24 mouse cellular contexts compared by ENCODE assay signal in genomic region chr2:178313539-178313938, GRCm38 (mm10).
"Had no signal": no experiment of that assay in that cellular context is flagged by ENCODE, and none has a peak within 500 bp of the region (broad histone marks: within the 10 kb centered on the region; RNA-seq: fewer than 3 reads in every experiment).

No protein-coding gene starts in this region.

- H3K9ac ChIP-seq: embryonic facial prominence, embryonic 12.5 days; embryonic facial prominence, embryonic 13.5 days; embryonic facial prominence, embryonic 15.5 days; forebrain, embryonic 12.5 days; forebrain, embryonic 13.5 days; forebrain, embryonic 15.5 days; forebrain, postnatal 0 days had no signal

- H3K27me3 ChIP-seq: embryonic facial prominence, embryonic 12.5 days; embryonic facial prominence, embryonic 13.5 days; forebrain, embryonic 12.5 days; forebrain, embryonic 13.5 days; forebrain, embryonic 15.5 days had no signal

- H3K4me3 ChIP-seq: embryonic facial prominence, embryonic 10.5 days; embryonic facial prominence, embryonic 12.5 days; embryonic facial prominence, embryonic 13.5 days; embryonic facial prominence, embryonic 15.5 days; erythroblast, embryonic 14.5 days; forebrain, embryonic 10.5 days; forebrain, embryonic 12.5 days; forebrain, embryonic 13.5 days; forebrain, embryonic 15.5 days; gastrocnemius, adult 2 months; heart, embryonic 10.5 days had no signal

- DNase-seq: cerebellum, adult 9-10 months; cerebellum, adult 9-11 months; cerebellum, postnatal 10 days; cerebellum, postnatal 14 days; cerebellum, postnatal 25 days; cerebellum, postnatal 36 days; embryo, embryonic 11 days; forebrain, postnatal 0 days; gastrocnemius, adult 2 months; gastrocnemius, postnatal 10 days; gastrocnemius, postnatal 14 days; gastrocnemius, postnatal 25 days; gastrocnemius, postnatal 36 days; heart, adult 18-20 months had no signal

- H3K4me1 ChIP-seq: embryonic facial prominence, embryonic 10.5 days; embryonic facial prominence, embryonic 12.5 days; embryonic facial prominence, embryonic 13.5 days; embryonic facial prominence, embryonic 15.5 days; forebrain, embryonic 12.5 days; forebrain, embryonic 13.5 days; forebrain, embryonic 15.5 days; heart, embryonic 10.5 days had no signal

- H3K36me3 ChIP-seq: embryonic facial prominence, embryonic 10.5 days; embryonic facial prominence, embryonic 12.5 days; embryonic facial prominence, embryonic 13.5 days; embryonic facial prominence, embryonic 15.5 days; forebrain, embryonic 10.5 days; forebrain, embryonic 12.5 days; heart, embryonic 10.5 days had no signal

- H3K27ac ChIP-seq: embryonic facial prominence, embryonic 10.5 days; embryonic facial prominence, embryonic 12.5 days; embryonic facial prominence, embryonic 13.5 days; embryonic facial prominence, embryonic 15.5 days; forebrain, embryonic 10.5 days; forebrain, embryonic 12.5 days; forebrain, embryonic 13.5 days; forebrain, embryonic 15.5 days; gastrocnemius, adult 2 months; heart, embryonic 10.5 days had no signal
